Mouse (Mus musculus) mouse embryonic stem cell (cell line): ENCODE data around the gene Rbm28.

Source experiments
- in situ Hi-C, 2 experiments: fragments of 300-500 bp; cut with MboI; formaldehyde crosslinking; loops; 1 replicate in 1 of 2; 3 replicates in 1 of 2; pipeline ENCODE4 v1.14.3; 2019 to 2020; ENCODE audit warnings: low sequenced_read_pairs in 2 of 2, low pct_unique_long_range_greater_than_20kb in 1 of 2, mixed read lengths in 1 of 2; ENCODE audit not compliant: unreplicated experiment in 1 of 2

Rbm28 gene

DNA sequence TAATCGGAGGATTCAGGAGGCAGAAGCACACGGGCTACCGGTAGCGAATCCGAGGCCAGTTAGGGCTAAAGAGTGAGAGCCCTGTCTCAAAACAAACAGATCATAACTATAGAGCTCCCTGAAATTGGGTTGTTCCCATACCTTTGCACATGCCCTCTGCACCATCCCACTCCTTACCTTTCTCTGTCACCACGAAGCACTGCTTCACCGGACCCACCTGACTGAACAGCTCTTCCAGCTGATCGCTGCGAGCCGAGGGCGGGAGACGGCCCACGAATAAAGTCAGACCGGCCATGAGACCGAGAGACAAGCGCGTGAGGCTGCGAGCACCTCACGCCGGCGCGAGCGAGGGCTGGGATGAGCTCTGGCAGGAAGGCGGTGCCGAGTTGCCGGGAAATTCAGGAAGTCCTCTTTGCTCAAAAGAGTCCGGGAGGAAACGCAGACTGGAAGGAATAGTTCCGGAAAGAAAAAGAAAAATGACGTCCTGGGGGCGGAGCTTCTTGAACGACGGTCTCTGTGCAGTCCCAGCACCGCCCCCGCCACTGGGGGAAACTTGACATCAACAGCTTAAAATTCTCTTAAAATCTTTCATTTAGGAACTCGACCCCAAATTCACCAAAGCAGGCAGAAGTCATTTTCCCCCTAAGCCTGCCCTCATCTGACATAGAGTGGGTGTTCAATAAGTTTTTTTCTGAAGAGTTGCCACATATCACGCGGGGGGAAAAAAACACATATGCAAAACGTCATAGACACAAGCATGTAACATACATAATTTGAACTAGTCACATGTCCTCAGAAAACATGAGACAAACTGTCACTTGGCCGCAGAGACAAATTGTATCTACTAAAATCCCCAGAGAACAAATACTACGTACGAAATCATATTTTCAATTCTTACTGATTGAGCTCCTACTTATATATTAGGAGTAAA lies at the start of gene Rbm28:
Gene Rbm28, minus strand, starts transcription at position 693 of the 931 bp plus-strand sequence.
- in situ Hi-C loops: loop anchor here (5.0 kb wide), 1 partner anchor 38 kb away; no protein-coding TSS in a partner anchor

GRCm38 (mm10) chr6:29214245-29214644 lies 49.4 kb upstream of the Rbm28 start:
- in situ Hi-C loops: no loop called here

- in situ Hi-C loops: no loop called here
Observed at GRCm38 (mm10) chr6:29213436-29213835, 48.6 kb upstream of the Rbm28 start.

- in situ Hi-C loops: no loop called here
Observed at GRCm38 (mm10) chr6:29211806-29212492, 47.1 kb upstream of the Rbm28 start.

GRCm38 (mm10) chr6:29211146-29211545 lies 46.3 kb upstream of the Rbm28 start:
- in situ Hi-C loops: no loop called here

GRCm38 (mm10) chr6:29210231-29210936 lies 45.6 kb upstream of the Rbm28 start:
- in situ Hi-C loops: no loop called here

DNA sequence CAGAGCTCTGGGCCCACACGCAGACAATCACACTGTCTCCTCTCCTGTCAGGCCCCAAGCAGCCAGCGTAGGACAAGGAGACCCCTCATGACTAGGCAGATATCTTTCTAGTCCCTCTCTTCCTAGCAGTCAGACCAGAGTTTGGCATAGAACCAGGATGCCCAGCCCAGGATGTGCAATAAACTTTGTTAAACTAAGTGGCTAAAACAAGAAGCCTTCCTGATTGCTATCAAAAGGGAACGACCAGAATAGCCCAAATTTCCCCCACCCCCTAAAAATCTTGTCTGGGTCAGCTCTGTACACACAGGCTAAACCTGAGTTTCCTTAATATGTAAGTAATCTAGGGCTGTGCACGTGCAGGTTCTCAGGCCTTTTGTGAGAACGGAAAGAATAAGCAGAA lies 43.4 kb upstream of the Rbm28 start:
- in situ Hi-C loops: loop anchor here in 1 of 2 experiments (10.0 kb wide), 1 partner anchor 67 kb away; the partner anchor contains the start of genes Fam71f2 and Hilpda

GRCm38 (mm10) chr6:29207017-29207416 lies 42.2 kb upstream of the Rbm28 start:
- in situ Hi-C loops: loop anchor here in 1 of 2 experiments (10.0 kb wide), 1 partner anchor 68 kb away; the partner anchor contains the start of genes Fam71f2 and Hilpda

DNA sequence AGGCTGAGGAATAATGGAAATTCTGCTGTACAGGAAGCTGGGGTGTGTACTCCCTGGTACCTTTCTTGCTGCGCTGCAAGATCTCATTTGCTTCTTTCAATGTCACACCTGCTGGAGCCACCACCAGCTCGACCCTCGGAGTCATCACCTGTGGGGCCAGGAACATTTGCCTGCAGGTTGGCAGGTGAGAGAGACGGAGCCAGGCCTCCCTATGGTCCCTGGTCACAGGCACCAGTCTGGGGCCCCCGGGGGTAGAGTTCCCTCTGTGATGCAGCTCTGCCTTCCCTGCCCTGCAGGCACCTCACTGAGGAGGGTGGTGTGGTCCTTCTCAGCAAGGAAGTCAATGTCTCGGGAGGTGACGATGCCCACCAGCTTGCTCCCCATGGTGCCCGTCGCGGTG lies 41.2 kb upstream of the Rbm28 start:
- in situ Hi-C loops: loop anchor here in 1 of 2 experiments (10.0 kb wide), 1 partner anchor 69 kb away; the partner anchor contains the start of genes Fam71f2 and Hilpda

GRCm38 (mm10) chr6:29204932-29205614 lies 40.3 kb upstream of the Rbm28 start:
- in situ Hi-C loops: loop anchor here (5.0 to 10.0 kb wide), 2 partner anchors 38 to 70 kb away; partner anchors contain the start of genes Rbm28 (in 2 of the 2), Fam71f2 (in 1 of the 2) and Hilpda (in 1 of the 2)

DNA sequence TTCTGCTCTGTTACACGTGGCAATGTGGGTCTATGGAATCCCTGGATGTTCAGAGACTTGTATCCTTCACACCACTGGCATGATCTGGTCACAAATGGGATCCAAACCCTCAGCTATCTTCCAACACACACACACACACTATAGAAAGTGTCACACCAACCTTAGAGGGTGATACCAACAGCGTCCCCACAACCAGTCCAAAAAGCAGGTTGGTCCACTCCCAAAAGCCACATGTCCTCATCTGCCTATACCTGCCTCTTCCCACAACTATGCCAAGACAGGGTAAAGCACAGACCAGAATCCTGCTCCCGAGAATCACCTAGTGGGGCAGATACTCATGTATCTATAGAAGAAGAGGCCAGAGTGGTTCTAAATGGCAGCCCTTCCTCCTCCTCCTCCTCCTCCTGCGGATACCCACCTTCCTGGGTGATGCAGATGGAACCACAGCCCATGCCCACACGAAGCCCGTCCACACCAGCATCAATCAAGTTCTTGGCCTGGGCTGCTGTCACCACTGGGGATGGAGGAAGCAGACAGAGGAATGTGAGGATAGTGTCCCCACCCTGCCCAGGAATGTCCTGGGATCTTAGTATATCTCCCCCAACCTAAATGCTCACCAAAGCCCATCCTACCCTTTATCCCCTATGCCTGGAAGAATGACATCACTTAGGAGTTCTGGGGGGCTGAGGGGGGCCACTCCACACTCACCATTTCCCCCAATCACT lies 39.2 kb upstream of the Rbm28 start:
- in situ Hi-C loops: loop anchor here (5.0 to 10.0 kb wide), 2 partner anchors 37 to 71 kb away; partner anchors contain the start of genes Rbm28 (in 2 of the 2), Fam71f2 (in 1 of the 2) and Hilpda (in 1 of the 2)

DNA sequence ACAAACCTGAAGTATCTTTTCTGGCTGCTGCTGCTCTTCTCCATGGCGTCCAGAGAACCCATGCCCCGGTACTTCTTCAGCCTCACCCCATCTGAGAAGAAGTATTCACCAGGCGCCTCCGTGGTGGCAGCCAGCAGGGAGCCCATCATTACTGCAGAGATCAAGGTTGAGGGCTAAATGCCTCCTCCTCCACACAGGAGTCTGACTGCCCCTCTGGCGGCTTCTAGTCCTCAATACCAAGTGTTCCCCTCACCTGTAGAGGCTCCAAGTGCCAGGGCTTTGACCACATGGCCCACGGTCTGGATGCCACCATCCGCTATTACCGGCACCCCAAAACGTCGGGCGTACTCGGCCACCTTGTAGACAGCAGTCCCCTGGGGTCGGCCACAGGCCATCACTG lies 38.3 kb upstream of the Rbm28 start:
- in situ Hi-C loops: loop anchor here (5.0 to 10.0 kb wide), 2 partner anchors 36 to 72 kb away; partner anchors contain the start of genes Rbm28 (in 2 of the 2), Fam71f2 (in 1 of the 2) and Hilpda (in 1 of the 2)

DNA sequence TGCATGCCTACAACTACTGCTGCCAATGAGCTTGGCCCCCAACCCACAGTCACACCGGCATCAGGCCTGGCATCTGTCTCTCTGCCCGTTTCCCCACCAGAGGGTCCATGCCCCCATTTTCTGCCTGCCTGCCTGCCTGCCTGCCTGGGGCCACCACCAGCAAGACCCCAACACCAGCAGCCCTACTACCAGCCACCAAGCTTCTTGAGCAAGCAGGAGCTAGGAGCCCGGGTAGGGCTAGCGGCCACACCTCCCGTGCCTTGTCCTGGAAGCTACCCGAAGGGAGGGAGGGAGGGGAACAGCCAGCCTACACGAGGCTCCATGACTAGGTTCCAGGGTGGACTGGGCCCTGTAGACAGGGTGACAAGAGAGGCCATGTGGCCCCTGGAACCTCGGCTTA lies 37.2 kb upstream of the Rbm28 start:
- in situ Hi-C loops: loop anchor here (5.0 to 10.0 kb wide), 2 partner anchors 35 to 73 kb away; partner anchors contain the start of genes Rbm28 (in 2 of the 2), Fam71f2 (in 1 of the 2) and Hilpda (in 1 of the 2)

DNA sequence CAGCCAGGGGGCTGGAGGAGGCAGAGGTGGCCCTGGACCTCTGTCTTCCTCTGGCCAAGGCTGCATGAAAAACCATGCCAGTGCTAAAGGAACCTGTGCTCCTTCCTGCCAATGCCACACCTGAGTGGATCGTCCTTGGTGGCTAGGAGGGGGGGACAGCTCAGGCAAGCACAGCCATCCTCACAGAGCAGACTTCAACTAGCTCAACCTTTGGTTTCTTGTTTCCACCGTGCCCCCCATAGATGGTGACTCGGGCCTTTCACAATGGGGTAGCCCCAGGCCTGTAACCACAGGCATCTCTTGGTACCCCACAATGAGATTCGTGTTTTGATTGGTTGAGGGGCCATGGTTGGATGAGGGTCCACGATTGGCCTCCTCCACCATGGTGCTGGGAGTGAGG lies 36.5 kb upstream of the Rbm28 start:
- in situ Hi-C loops: loop anchor here (5.0 to 10.0 kb wide), 2 partner anchors 34 to 73 kb away; partner anchors contain the start of genes Rbm28 (in 2 of the 2), Fam71f2 (in 1 of the 2) and Hilpda (in 1 of the 2)

- in situ Hi-C loops: loop anchor here (5.0 to 10.0 kb wide), 2 partner anchors 33 to 74 kb away; partner anchors contain the start of genes Rbm28 (in 2 of the 2), Fam71f2 (in 1 of the 2) and Hilpda (in 1 of the 2)
Observed at GRCm38 (mm10) chr6:29200496-29200895, 35.7 kb upstream of the Rbm28 start.

DNA sequence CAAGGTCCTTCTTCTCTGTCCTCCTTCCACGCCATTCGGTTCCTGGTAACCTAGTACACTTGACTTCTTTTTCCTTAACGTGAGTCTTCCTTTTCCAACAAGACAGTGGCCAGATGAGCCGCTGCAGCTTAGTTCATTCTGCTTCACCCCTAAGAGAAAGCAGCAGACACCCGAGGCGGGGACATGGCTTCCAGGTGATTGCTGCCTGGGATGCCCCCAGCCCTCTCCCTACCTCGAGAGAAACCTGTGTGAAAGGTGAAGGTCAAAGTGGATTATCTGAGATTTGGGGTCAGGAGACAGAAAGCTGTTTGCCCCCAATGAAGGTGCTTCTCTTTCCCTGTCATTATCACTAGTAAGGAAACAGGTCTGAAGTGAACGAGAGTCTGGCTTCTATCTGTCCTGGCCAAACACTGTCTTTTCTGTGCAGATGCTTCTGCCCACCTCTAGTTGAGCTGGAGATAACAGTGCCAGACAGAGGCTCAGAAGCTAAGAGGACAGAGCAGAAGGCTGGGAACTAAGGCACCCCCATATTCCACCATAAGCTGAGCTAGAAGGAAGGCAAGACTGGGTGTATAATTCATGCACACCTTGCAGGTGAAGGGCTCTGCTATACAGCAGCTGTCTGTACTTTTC lies 34.5 kb upstream of the Rbm28 start:
- in situ Hi-C loops: no loop called here
